Mouse (Mus musculus): ENCODE data around the gene Fnip2.

Gene Fnip2

GRCm38 (mm10) chr3:79415929-79416328 lies 151.7 kb downstream of the Fnip2 start:
- no peak for DNase-seq (ENCODE audit: low spot score in 2 of 2)

GRCm38 (mm10) chr3:79415081-79415480 lies 152.5 kb downstream of the Fnip2 start:
- DNase-seq (ENCODE audit: low spot score in 2 of 2): no peak

GRCm38 (mm10) chr3:79413492-79413891 lies 154.1 kb downstream of the Fnip2 start:
- no peak for DNase-seq (ENCODE audit: low spot score in 2 of 2)

GRCm38 (mm10) chr3:79411666-79412065 lies 155.9 kb downstream of the Fnip2 start:
- no peak for DNase-seq (ENCODE audit: low spot score in 2 of 2)

- no peak for DNase-seq (ENCODE audit: low spot score in 2 of 2)
Observed at GRCm38 (mm10) chr3:79410629-79410995, 157.0 kb downstream of the Fnip2 start.

GRCm38 (mm10) chr3:79409927-79410628 lies 157.5 kb downstream of the Fnip2 start:
- no peak for DNase-seq (ENCODE audit: low spot score in 2 of 2)

- DNase-seq (ENCODE audit: low spot score in 2 of 2): no peak
Observed at GRCm38 (mm10) chr3:79408546-79408945, 159.1 kb downstream of the Fnip2 start.
